Mouse (Mus musculus): ENCODE data around the gene Cntf. TPM values are rescaled to one million over a fixed set of nuclear protein-coding genes. Genes with fewer than 3 reads are reported as not detected.
"Not testable (repeated sequence)": the region's sequence is repeated elsewhere in the genome, so short reads cannot be mapped to it uniquely, and the experiment has no call there.

Gene Cntf
- polyA plus RNA-seq, 1 experiment from 2014 or later = 1.1 TPM

DNA sequence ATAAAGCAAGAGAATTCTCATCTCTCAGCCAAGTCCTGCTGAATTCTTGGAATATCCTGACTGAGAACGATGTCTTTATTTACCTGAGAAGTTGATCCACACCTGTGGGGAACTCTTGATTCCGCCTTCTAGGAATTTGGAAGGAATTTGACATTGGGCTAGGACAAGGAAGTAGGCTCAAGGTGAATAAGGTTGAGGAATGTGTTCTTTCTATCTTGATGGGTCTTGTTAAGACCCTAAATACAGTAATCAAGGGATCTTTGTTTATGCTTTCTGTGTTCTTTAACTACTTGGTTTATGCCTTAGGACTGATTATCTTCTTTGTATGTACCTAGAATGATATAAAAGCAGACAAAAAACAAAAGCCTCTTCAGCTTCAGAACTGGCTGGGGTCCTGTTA, 33.5 kb downstream of the Cntf start:
- no peaks in the 10 kb centered on the region for H3K36me3 ChIP-seq (ENCODE audit: control insufficient read depth, insufficient read depth, low read length)
- WGBS = 72% methylated on average over 2 of the region's 2 CpGs

DNA sequence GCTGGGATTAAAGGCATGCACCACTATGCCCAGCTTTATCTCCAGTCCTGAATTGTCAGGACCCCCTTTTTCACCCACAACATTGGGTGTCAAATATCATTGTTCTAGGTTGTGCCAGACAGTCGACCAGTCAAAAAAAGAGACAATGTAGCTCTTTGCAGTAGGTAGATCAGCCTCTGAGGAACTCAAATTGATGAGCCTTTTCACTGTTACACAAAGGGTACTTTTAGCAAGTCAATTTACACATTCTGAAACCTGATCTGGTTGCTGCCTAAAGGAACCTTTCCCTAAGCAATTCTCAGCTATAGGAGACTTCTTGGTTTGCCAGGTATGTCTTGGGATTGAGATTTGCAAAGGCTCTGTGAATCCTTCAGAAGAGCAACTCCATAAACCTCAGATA, 34.4 kb downstream of the Cntf start:
- H3K36me3 ChIP-seq (ENCODE audit: control insufficient read depth, insufficient read depth, low read length) = no peaks in the 10 kb centered on the region
- H3K4me1 ChIP-seq (ENCODE audit: control insufficient read depth, insufficient read depth, low read length) = no peaks in the 10 kb centered on the region
- no peak overlapping the region for H3K4me2 ChIP-seq (replicated peaks; ENCODE audit: low read depth, low read length)
- no peak overlapping the region for H3K27ac ChIP-seq (ENCODE audit: low read length)
- H3K9me3 ChIP-seq (ENCODE audit: control insufficient read depth, low read depth, low read length) = no peaks in the 10 kb centered on the region
- no peak overlapping the region for H3K9ac ChIP-seq (replicated peaks; ENCODE audit: low read depth, low read length)
- no peak overlapping the region for H3K4me3 ChIP-seq (ENCODE audit: low read depth, low read length)
- no peaks in the 10 kb centered on the region for H3K27me3 ChIP-seq (ENCODE audit: control insufficient read depth, insufficient read depth, low read length)
- 64% methylated on average over 1 of the region's 1 CpGs for WGBS
- ATAC-seq (ENCODE audit: insufficient number of reproducible peaks, insufficient read depth, low FRiP score, low read depth) = no peak

More for the DNA sequence above, 33.5 kb downstream of the Cntf start:
- H3K9ac ChIP-seq (replicated peaks; ENCODE audit: low read depth, low read length) = no peak overlapping the region
- H3K4me2 ChIP-seq (replicated peaks; ENCODE audit: low read depth, low read length) = no peak overlapping the region
- H3K9me3 ChIP-seq (ENCODE audit: control insufficient read depth, low read depth, low read length) = no peaks in the 10 kb centered on the region
- H3K4me3 ChIP-seq (ENCODE audit: low read depth, low read length) = no peak overlapping the region
- H3K27ac ChIP-seq (ENCODE audit: low read length) = no peak overlapping the region
- no peaks in the 10 kb centered on the region for H3K4me1 ChIP-seq (ENCODE audit: control insufficient read depth, insufficient read depth, low read length)
- H3K27me3 ChIP-seq (ENCODE audit: control insufficient read depth, insufficient read depth, low read length) = no peaks in the 10 kb centered on the region
- ATAC-seq (ENCODE audit: insufficient number of reproducible peaks, insufficient read depth, low FRiP score, low read depth) = no peak

DNA sequence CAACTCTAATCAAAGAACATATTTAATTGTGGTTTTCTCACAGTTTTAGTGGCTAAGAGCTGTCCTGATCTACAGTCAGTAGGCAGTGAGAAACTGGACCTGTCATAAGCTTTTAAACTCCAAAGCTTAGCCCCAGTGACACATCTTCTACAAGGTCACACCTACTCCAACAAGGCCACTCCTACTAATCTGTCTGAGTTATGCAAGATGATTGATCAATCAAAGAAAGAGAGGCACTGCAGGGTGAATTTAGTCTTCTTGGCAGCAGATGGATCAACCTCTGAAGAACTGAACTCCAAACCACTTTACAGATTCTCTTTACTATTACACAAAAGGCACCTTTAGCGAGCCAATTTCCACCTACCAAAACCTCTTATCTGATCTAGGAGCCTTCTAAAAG, 39.6 kb downstream of the Cntf start:
- no peaks in the 10 kb centered on the region for H3K4me1 ChIP-seq (ENCODE audit: control insufficient read depth, insufficient read depth, low read length)
- H3K36me3 ChIP-seq (ENCODE audit: control insufficient read depth, insufficient read depth, low read length) = no peaks in the 10 kb centered on the region
- H3K27ac ChIP-seq (ENCODE audit: low read length) = no peak overlapping the region
- no peak overlapping the region for H3K9ac ChIP-seq (replicated peaks; ENCODE audit: low read depth, low read length)
- no peaks in the 10 kb centered on the region for H3K27me3 ChIP-seq (ENCODE audit: control insufficient read depth, insufficient read depth, low read length)
- H3K9me3 ChIP-seq (ENCODE audit: control insufficient read depth, low read depth, low read length) = no peaks in the 10 kb centered on the region
- no peak overlapping the region for H3K4me3 ChIP-seq (ENCODE audit: low read depth, low read length)
- 63% methylated on average over 1 of the region's 1 CpGs for WGBS
- H3K4me2 ChIP-seq (replicated peaks; ENCODE audit: low read depth, low read length) = no peak overlapping the region
- ATAC-seq (ENCODE audit: insufficient number of reproducible peaks, insufficient read depth, low FRiP score, low read depth) = no peak

DNA sequence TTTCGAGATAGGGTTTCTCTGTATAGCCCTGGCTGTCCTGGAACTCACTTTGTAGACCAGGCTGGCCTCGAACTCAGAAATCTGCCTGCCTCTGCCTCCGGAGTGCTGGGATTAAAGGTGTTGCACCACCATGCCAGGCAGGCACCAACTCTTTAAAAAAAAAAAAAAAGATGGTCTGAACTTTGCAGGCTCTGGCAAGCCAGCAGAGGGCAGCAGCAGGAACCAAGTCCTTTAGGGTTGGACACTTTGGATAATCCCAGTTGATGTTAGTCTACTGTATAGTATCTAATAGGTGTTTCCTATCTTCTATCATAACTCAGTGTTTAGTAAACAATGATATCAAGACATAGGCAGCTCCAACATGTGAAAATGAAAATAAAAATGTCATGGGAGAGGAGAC, 43.1 kb downstream of the Cntf start:
- no peak for ATAC-seq (ENCODE audit: insufficient number of reproducible peaks, insufficient read depth, low FRiP score, low read depth)

DNA sequence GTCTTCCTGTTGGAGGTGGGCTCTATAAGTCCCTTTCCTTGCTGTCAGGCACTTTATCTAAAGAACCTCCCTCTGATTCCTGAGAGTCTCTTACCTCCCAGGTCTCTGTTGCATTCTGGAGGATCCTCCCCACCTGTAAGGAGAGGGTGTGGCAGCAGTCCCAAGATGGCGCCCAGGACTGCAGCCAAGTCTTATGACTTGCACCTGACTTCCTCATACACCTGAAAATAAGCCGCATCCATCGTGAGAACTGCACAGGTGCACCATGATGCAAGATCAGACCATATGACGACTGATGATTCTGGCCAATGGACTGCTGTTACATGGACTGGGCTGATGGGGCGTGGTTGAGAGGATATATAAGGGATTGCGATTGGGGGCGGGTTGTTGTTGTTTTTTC, 43.8 kb downstream of the Cntf start:
- not testable (repeated sequence) for H3K36me3 ChIP-seq (ENCODE audit: control insufficient read depth, insufficient read depth, low read length); H3K27ac ChIP-seq (ENCODE audit: low read length); H3K27me3 ChIP-seq (ENCODE audit: control insufficient read depth, insufficient read depth, low read length); H3K4me1 ChIP-seq (ENCODE audit: control insufficient read depth, insufficient read depth, low read length); H3K4me2 ChIP-seq (replicated peaks; ENCODE audit: low read depth, low read length); H3K9me3 ChIP-seq (ENCODE audit: control insufficient read depth, low read depth, low read length); H3K4me3 ChIP-seq (ENCODE audit: low read depth, low read length); H3K9ac ChIP-seq (replicated peaks; ENCODE audit: low read depth, low read length); ATAC-seq (ENCODE audit: insufficient number of reproducible peaks, insufficient read depth, low FRiP score, low read depth)
- 92% methylated on average over 7 of the region's 7 CpGs for WGBS

More for the DNA sequence above, 43.1 kb downstream of the Cntf start:
- H3K36me3 ChIP-seq (ENCODE audit: control insufficient read depth, insufficient read depth, low read length) = no peaks in the 10 kb centered on the region
- H3K9ac ChIP-seq (replicated peaks; ENCODE audit: low read depth, low read length) = no peak overlapping the region
- no peak overlapping the region for H3K4me3 ChIP-seq (ENCODE audit: low read depth, low read length)
- H3K4me2 ChIP-seq (replicated peaks; ENCODE audit: low read depth, low read length) = no peak overlapping the region
- no peak overlapping the region for H3K27ac ChIP-seq (ENCODE audit: low read length)
- 87% methylated on average over 2 of the region's 3 CpGs for WGBS
- H3K9me3 ChIP-seq (ENCODE audit: control insufficient read depth, low read depth, low read length) = no peaks in the 10 kb centered on the region
- H3K27me3 ChIP-seq (ENCODE audit: control insufficient read depth, insufficient read depth, low read length) = no peaks in the 10 kb centered on the region
- no peaks in the 10 kb centered on the region for H3K4me1 ChIP-seq (ENCODE audit: control insufficient read depth, insufficient read depth, low read length)

DNA sequence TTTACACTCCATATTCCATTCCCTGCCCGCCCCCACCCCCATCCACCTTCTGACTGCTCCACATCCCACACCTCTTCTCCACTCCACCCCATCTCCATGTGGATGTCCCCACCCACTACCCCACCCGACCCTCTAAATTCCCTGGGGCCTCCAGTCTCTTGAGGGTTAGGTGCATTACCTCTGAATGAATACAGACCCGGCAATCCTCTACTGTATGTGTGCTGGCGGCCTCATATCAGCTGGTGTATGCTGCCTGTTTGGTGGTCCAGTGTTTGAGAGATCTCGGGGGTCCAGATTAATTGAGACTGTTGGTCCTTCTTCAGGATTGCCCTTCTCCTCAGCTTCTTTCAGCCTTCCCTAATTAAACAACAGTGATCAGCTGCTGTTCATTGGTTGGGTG, 44.5 kb downstream of the Cntf start:
- H3K9me3 ChIP-seq (ENCODE audit: control insufficient read depth, low read depth, low read length); ATAC-seq (ENCODE audit: insufficient number of reproducible peaks, insufficient read depth, low FRiP score, low read depth); H3K36me3 ChIP-seq (ENCODE audit: control insufficient read depth, insufficient read depth, low read length); H3K4me3 ChIP-seq (ENCODE audit: low read depth, low read length); H3K27me3 ChIP-seq (ENCODE audit: control insufficient read depth, insufficient read depth, low read length); H3K27ac ChIP-seq (ENCODE audit: low read length); H3K4me1 ChIP-seq (ENCODE audit: control insufficient read depth, insufficient read depth, low read length); H3K4me2 ChIP-seq (replicated peaks; ENCODE audit: low read depth, low read length); H3K9ac ChIP-seq (replicated peaks; ENCODE audit: low read depth, low read length): not testable (repeated sequence)
- WGBS = 90% methylated on average over 5 of the region's 5 CpGs

DNA sequence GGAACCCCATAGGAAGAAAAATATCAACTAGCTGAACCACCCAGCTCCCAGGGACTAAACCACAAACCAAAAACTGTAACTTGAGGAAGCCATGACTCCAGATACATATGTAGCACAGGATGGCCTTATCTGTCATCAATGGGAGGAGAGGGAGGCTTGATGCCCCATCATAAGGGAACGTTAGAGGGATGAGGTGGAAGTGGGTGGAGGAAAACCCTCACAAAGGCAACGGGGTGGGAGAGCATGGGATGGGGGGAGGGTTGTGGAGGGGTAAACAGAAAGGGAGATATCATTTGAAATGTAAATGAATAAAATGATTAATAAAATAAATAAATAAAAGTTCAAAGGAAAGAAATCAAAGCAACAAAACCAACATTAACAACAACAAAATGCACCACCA, 45.0 kb downstream of the Cntf start:
- H3K4me1 ChIP-seq (ENCODE audit: control insufficient read depth, insufficient read depth, low read length) = no peaks in the 10 kb centered on the region
- H3K4me2 ChIP-seq (replicated peaks; ENCODE audit: low read depth, low read length) = no peak overlapping the region

DNA sequence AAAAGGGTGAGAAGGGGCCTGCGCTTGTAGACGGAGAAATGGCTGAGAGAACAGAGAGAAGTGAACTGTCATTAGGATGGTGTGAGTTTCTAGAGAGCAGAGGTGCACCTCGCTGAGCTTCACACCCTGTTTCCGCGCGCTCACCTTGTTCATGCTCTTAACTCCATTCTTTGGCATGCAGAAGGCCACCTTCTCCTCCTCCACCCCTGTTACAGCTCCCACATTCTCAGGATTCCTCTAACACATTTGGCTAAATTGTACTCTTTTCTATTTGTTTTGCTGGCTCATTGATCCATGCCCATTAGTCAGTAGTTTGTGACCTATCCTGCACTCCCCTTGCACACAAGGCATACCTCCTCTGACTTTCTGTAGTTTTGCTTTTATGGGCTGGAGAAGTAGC, 46.2 kb downstream of the Cntf start:
- Histone ChIP-seq H3K9ac (replicated peaks; ENCODE audit: low read depth, low read length) (no peak overlapping the region), H3K27me3 (ENCODE audit: control insufficient read depth, insufficient read depth, low read length) (no peaks in the 10 kb centered on the region), H3K9me3 (ENCODE audit: control insufficient read depth, low read depth, low read length) (no peaks in the 10 kb centered on the region), H3K4me3 (ENCODE audit: low read depth, low read length) (no peak overlapping the region), H3K27ac (ENCODE audit: low read length) (no peak overlapping the region), H3K36me3 (ENCODE audit: control insufficient read depth, insufficient read depth, low read length) (no peaks in the 10 kb centered on the region), H3K4me1 (ENCODE audit: control insufficient read depth, insufficient read depth, low read length) (no peaks in the 10 kb centered on the region), H3K4me2 (replicated peaks; ENCODE audit: low read depth, low read length) (no peak overlapping the region)
- 66% methylated on average over 6 of the region's 6 CpGs for WGBS
- no peak for ATAC-seq (ENCODE audit: insufficient number of reproducible peaks, insufficient read depth, low FRiP score, low read depth)

More for the DNA sequence above, 45.0 kb downstream of the Cntf start:
- Histone ChIP-seq H3K9me3 (ENCODE audit: control insufficient read depth, low read depth, low read length) (no peaks in the 10 kb centered on the region), H3K9ac (replicated peaks; ENCODE audit: low read depth, low read length) (no peak overlapping the region), H3K4me3 (ENCODE audit: low read depth, low read length) (no peak overlapping the region), H3K27ac (ENCODE audit: low read length) (no peak overlapping the region), H3K27me3 (ENCODE audit: control insufficient read depth, insufficient read depth, low read length) (no peaks in the 10 kb centered on the region), H3K36me3 (ENCODE audit: control insufficient read depth, insufficient read depth, low read length) (no peaks in the 10 kb centered on the region)
- 63% methylated on average over 2 of the region's 2 CpGs for WGBS
- no peak for ATAC-seq (ENCODE audit: insufficient number of reproducible peaks, insufficient read depth, low FRiP score, low read depth)

Data from stomach, embryonic 14.5 days (tissue).